Mouse (Mus musculus) C2C12 (cell line): ENCODE measurements around the gene Tet1. TPM values are rescaled to one million over a fixed set of nuclear protein-coding genes. Genes with fewer than 3 reads are reported as not detected.
A peak's percentile ranks its signal among the peaks of the same experiment; 100 is the strongest.

Experiments used
- H3K27me3 ChIP-seq: one replicate; pipeline ENCODE4 v1.6.1; 2011; ENCODE audit not compliant: control insufficient read depth, insufficient read depth, insufficient read length
- H3K36me3 ChIP-seq: one replicate; pipeline ENCODE4 v1.6.1; 2011; ENCODE audit not compliant: control insufficient read depth, insufficient read depth
- H3K4me3 ChIP-seq: one replicate; pipeline ENCODE4 v1.5.1; 2011; ENCODE audit warnings: mild to moderate bottlenecking, control low read depth; ENCODE audit not compliant: poor library complexity, insufficient read depth, severe bottlenecking
- H3K79me2 ChIP-seq: one replicate; pipeline ENCODE4 v1.6.1; 2011; ENCODE audit not compliant: control insufficient read depth, insufficient read depth
- H3K79me3 ChIP-seq: one replicate; pipeline ENCODE4 v1.6.1; 2011; ENCODE audit warnings: low read depth, control low read depth
- H3ac ChIP-seq: one replicate; pipeline ENCODE3; 2011; ENCODE audit warnings: low read depth; ENCODE audit not compliant: control insufficient read depth, insufficient read length
- CEBPB ChIP-seq: IDR thresholded peaks from one replicate; pipeline ENCODE4 v1.6.1; 2011; ENCODE audit warnings: low read depth, mild to moderate bottlenecking, control low read depth, moderate library complexity
- CTCF ChIP-seq: IDR thresholded peaks from one replicate; pipeline ENCODE4 v1.5.1; 2011; ENCODE audit not compliant: control insufficient read depth, insufficient read depth, insufficient read length
- FOSL1 ChIP-seq: IDR thresholded peaks from one replicate; pipeline ENCODE4 v1.8.0; 2011; ENCODE audit warnings: mild to moderate bottlenecking, low read length; ENCODE audit not compliant: poor library complexity, insufficient read depth, severe bottlenecking
- MAX ChIP-seq: IDR thresholded peaks from one replicate; pipeline ENCODE4 v1.6.1; 2011; ENCODE audit warnings: mild to moderate bottlenecking, control low read depth
- MYOD1 ChIP-seq: IDR thresholded peaks from one replicate; pipeline ENCODE4 v1.6.1; 2011; ENCODE audit warnings: low read depth; ENCODE audit not compliant: control insufficient read depth, insufficient read length
- MYOG ChIP-seq: IDR thresholded peaks from one replicate; pipeline ENCODE4 v1.6.1; 2011; ENCODE audit not compliant: control insufficient read depth, insufficient read length; ENCODE audit errors: extremely low read depth
- USF1 ChIP-seq: IDR thresholded peaks from one replicate; pipeline ENCODE4 v1.6.1; 2011; ENCODE audit warnings: low read depth, mild to moderate bottlenecking, control low read depth, moderate library complexity
- polyA plus RNA-seq: library from polyadenylated mRNA; unstranded; fragments of >200 nt; fragmentation: generic; extraction: Trizol; gene quantifications from one replicate; pipeline ENCODE4 v1.2.1, GENCODE M21; 2012; ENCODE audit warnings: missing spikeins

The Tet1 gene
- polyA plus RNA-seq, 1 experiment = 0.29 TPM

GRCm38 (mm10) chr10:62824474-62824873 lies 84.3 kb downstream of the Tet1 start:
- no peak for TF ChIP-seq FOSL1
- TF ChIP-seq MYOD1 = no peak
- no peak for TF ChIP-seq MYOG
- TF ChIP-seq MAX = no peak
- TF ChIP-seq CEBPB = no peak
- no peak for TF ChIP-seq CTCF
- Histone ChIP-seq H3K36me3 (no peaks in the 10 kb centered on the region), H3K27me3 (no peaks in the 10 kb centered on the region), H3K79me3 (no peaks in the 10 kb centered on the region), H3K79me2 (no peaks in the 10 kb centered on the region), H3ac (no peak overlapping the region), H3K4me3 (no peak overlapping the region)

- no peaks in the 10 kb centered on the region for H3K36me3 ChIP-seq
- no peak overlapping the region for H3K4me3 ChIP-seq
- no peak overlapping the region for H3ac ChIP-seq
- TF ChIP-seq MYOD1 (no peak), CEBPB (no peak), MYOG (no peak), FOSL1 (no peak), MAX (no peak), CTCF (no peak), USF1 (no peak)
- H3K79me2 ChIP-seq = no peaks in the 10 kb centered on the region
- no peaks in the 10 kb centered on the region for H3K79me3 ChIP-seq
- no peaks in the 10 kb centered on the region for H3K27me3 ChIP-seq
These were observed 85.4 kb downstream of the Tet1 start for GRCm38 (mm10) chr10:62823431-62823830.

GRCm38 (mm10) chr10:62810010-62810409 lies 98.8 kb downstream of the Tet1 start:
- Histone ChIP-seq H3K79me2 (no peaks in the 10 kb centered on the region), H3K36me3 (no peaks in the 10 kb centered on the region), H3K4me3 (no peak overlapping the region), H3K27me3 (no peaks in the 10 kb centered on the region), H3K79me3 (no peaks in the 10 kb centered on the region), H3ac (no peak overlapping the region)
- no peak for TF ChIP-seq MYOG
- TF ChIP-seq MYOD1 = no peak
- no peak for TF ChIP-seq CEBPB
- TF ChIP-seq USF1 = no peak
- TF ChIP-seq FOSL1 = no peak
- no peak for TF ChIP-seq MAX
- no peak for TF ChIP-seq CTCF

- Histone ChIP-seq H3K79me2 (no peaks in the 10 kb centered on the region), H3K27me3 (no peaks in the 10 kb centered on the region), H3K36me3 (no peaks in the 10 kb centered on the region), H3K4me3 (no peak overlapping the region), H3ac (no peak overlapping the region), H3K79me3 (no peaks in the 10 kb centered on the region)
- TF ChIP-seq USF1 (no peak), CEBPB (no peak), MYOD1 (no peak), MYOG (no peak), FOSL1 (no peak), MAX (no peak), CTCF (no peak)
These were observed 100.0 kb downstream of the Tet1 start for GRCm38 (mm10) chr10:62808766-62809165.

- H3K36me3 ChIP-seq = no peaks in the 10 kb centered on the region
- no peak for TF ChIP-seq CTCF
- peak; percentile 11 for TF ChIP-seq USF1
- no peak for TF ChIP-seq FOSL1
- no peaks in the 10 kb centered on the region for H3K79me3 ChIP-seq
- H3ac ChIP-seq = no peak overlapping the region
- no peak overlapping the region for H3K4me3 ChIP-seq
- H3K79me2 ChIP-seq = no peaks in the 10 kb centered on the region
- H3K27me3 ChIP-seq = no peaks in the 10 kb centered on the region
These were observed 100.5 kb downstream of the Tet1 start for GRCm38 (mm10) chr10:62808316-62808715.

- no peaks in the 10 kb centered on the region for H3K27me3 ChIP-seq
- H3K36me3 ChIP-seq = no peaks in the 10 kb centered on the region
- H3K4me3 ChIP-seq = no peak overlapping the region
- TF ChIP-seq CTCF (peak; percentile 10), MYOD1 (no peak)
- H3K79me3 ChIP-seq = no peaks in the 10 kb centered on the region
- no peak overlapping the region for H3ac ChIP-seq
- no peaks in the 10 kb centered on the region for H3K79me2 ChIP-seq
These were observed 104.7 kb downstream of the Tet1 start for GRCm38 (mm10) chr10:62804106-62804505.
